Mouse (Mus musculus) heart, postnatal 10 days (tissue): Measurements from ENCODE around the gene Metrn. TPM values are rescaled to one million over a fixed set of nuclear protein-coding genes. Genes with fewer than 3 reads are reported as not detected.
A peak's percentile ranks its signal among the peaks of the same experiment; 100 is the strongest.
"Not testable (repeated sequence)": the region's sequence is repeated elsewhere in the genome, so short reads cannot be mapped to it uniquely, and the experiment has no call there.

Experiments
- DNase-seq, 2 experiments: peaks; one replicate each; pipeline ENCODE4 v3.0.0; 2021
- intact Hi-C: fragments of 180-260 bp; cut with DNase I; formaldehyde crosslinking; loops from one replicate; pipeline ENCODE4 v1.15.1; 2025
- total RNA-seq, 2 experiments: library from RNA; stranded (reverse); gene quantifications; 2 replicates each; pipeline ENCODE4 v1.2.3; 2021

The Metrn gene
- total RNA-seq, 2 experiments from 2014 or later: 59.7 to 60.9 TPM

DNA sequence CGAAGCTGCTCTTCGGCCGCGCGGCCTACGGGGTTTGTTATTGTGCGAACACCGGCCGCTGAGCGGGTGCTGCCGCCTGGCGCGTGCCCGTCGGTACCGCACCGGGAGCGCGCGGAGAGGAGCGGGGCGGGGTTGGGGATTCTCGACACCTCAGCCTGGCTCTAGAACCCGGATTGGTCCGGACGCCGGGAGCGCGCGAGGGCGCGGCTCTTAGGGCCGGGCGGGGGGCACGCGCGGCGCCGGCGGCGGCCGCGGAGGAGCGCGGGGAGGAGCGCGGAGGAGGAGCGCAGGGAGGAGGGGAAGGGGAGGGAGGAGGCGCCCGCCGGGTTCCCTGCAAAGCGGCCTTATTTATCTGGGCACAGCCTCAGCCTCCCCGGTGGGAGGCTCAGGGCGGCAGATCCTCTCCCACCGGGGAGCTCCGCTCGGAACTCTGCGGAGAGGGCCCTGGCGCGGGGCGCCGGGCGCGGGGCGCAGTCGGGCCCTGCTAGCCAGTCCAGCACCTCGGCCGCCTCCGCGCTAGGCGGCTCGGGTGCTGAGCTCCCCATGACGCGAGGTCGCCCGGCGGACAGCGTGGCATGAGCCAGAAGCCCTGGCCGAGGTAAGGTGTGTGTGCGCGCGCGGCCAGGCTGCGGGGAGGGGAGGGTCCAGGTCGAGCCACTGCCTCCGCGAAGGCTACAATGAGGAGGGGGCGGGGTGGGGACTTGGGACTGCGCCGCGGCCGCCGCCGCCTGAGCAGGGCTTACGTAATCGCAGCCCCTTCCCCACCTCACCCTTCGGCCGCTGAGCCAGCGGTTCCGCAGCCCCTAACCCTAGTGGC is 12.1 kb upstream of the Metrn start, which contains the start of gene Fbxl16:
Fbxl16 (plus strand) TSS at position 297 of the 817 bp plus-strand sequence.
- peak; percentile 63 to 64 for DNase-seq
- intact Hi-C loops: loop anchor here (10.0 kb wide), 1 partner anchor 214 kb away; no protein-coding TSS in a partner anchor

GRCm38 (mm10) chr17:25808028-25808427 is 11.1 kb upstream of the Metrn start:
- no peak for DNase-seq
- intact Hi-C loops: loop anchor here (10.0 kb wide), 1 partner anchor 213 kb away; no protein-coding TSS in a partner anchor

GRCm38 (mm10) chr17:25807452-25807851 is 10.5 kb upstream of the Metrn start:
- not testable (repeated sequence) for DNase-seq
- intact Hi-C loops: loop anchor here (10.0 kb wide), 1 partner anchor 213 kb away; no protein-coding TSS in a partner anchor

DNA sequence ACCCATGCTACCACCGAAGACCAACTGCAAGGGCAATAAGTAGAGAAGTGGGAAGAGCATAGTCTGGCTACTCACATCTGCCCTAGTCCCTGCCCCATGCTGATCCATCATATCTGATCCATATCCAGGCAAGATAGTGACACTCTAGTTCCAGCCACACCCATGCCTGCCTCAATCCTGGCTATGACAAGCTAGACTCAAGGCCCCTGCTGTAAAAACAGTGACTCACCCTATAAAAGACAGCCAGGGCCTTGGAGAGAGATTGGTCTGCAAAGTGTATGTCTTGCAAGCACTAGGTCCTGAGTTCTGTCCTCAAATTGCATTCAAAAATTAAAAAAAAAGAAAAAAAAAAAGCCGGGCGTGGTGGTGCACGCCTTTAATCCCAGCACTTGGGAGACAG is 9.6 kb upstream of the Metrn start:
- intact Hi-C loops: loop anchor here (10.0 kb wide), 1 partner anchor 212 kb away; no protein-coding TSS in a partner anchor

DNA sequence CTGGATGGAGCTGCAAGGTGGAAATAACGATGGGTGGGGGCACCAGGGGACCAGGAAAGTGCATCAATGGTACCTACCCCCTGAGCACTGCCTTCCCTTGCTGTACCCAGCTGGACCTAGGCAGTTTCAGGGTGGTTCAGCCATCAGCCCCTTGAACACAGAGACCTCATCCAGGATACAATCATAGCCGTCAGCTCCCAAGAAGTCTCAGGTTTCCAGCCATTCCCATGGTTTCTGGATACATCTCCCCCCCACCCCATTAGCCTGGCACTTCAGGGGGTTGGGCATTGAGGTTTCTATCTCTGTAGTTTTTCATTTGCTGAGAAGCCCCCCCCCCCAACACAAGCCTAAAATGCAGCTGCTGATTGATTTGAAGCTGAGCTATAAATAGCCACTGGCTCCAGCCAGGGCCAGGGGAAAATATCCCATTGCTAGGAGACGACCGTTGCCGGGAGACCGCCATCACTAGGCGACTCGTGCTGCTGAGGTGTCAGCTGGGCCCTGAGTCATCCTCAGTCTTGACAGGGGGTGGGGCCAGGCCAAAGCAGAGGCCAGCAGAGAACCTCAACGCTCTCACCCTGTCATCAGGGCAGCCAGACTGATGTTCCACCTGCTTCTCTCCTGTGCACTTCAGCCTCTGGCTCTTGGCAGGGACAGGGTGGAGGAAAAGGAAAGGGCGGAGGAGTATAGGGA is 6.0 kb upstream of the Metrn start:
- intact Hi-C loops: loop anchor here (10.0 kb wide), 1 partner anchor 208 kb away; no protein-coding TSS in a partner anchor

More for the DNA sequence above, 9.6 kb upstream of the Metrn start:
- DNase-seq: no peak

DNA sequence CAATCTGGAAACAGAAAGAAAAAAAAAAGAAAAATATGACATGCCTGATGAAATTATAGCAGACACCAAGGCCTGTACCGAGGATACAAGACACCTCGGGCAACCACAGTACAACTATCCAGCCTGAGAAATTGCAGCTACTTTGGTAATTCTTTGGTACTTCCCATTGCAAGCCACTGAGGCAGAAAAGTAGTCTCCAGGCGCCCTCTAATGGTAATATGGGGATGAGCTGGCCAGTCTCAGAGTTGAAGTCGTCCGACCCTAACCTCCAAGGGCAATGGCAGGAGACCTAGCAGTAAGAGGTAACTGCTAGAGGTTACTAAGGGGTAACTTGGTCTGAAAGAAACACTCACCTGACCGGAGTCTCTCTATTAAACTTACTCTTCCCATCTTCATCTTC is 4.1 kb upstream of the Metrn start:
- intact Hi-C loops: loop anchor here (1.0 to 10.0 kb wide), 3 partner anchors 28 to 206 kb away; partner anchors contain the start of gene Narfl
- peak; percentile 77 to 83 for DNase-seq

More for the DNA sequence above, 6.0 kb upstream of the Metrn start:
- DNase-seq: peak; percentile 85 to 86

DNA sequence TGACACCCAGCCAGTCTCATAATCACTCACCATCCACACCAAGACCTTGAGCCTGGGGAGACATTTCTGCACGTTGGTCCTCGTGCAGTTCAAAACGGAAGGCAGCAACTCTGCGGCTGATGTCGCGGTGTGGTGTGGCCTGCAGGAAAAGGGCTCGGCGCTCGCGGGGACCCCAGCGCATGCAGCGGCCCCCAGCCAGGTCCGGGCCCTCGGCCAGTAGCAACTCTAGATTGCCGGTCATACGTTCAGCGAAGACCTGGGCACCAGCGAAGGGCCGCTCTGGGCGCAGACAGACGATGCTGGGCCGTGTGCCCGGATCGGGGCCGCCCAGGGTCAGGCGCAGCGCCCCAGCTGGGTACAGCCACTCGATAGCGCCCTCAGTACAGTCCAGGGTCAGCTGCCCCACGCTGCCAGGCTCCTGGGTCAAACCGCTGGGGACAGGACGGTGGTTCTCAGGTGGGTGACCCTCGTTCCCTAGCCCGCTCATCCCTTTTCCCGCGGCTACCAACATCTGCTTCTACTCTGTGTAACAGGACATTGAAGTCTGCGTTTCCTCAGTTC is 645 bp downstream of the Metrn start:
- intact Hi-C loops: no loop called here
- peak; percentile 69 to 77 for DNase-seq

- intact Hi-C loops: no loop called here
- peak in 1 of 2 experiments; percentile 34 for DNase-seq
Observed at GRCm38 (mm10) chr17:25795609-25796092, 1.3 kb downstream of the Metrn start, which contains the start of gene AC134908.4. TSS of gene AC134908.4 (minus strand) at chr17:25795659.

GRCm38 (mm10) chr17:25794998-25795397 is 1.9 kb downstream of the Metrn start:
- intact Hi-C loops: no loop called here

GRCm38 (mm10) chr17:25794197-25794596 is 2.7 kb downstream of the Metrn start:
- intact Hi-C loops: no loop called here
- no peak for DNase-seq

More at GRCm38 (mm10) chr17:25794998-25795397, 1.9 kb downstream of the Metrn start:
- no peak for DNase-seq

DNA sequence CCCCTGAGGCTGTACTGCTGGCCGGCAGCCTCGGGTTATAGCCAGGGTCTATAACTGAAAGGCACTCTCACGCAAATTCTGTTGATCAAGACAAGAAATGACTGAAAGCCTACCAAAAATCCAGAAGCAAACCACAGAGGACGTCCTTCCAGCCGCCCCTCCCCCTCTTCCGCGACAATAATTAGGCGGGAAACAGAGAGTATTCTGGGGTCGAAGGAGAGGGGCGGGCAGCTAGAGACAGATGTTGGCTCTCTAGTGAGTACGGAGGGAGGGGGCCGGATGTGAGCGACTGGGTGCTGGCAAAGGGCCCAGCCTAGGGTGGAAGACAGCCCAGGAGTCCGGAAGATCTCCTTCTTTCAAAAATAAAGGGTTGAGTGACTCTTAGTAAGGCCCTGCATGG is 4.3 kb downstream of the Metrn start, which contains the start of gene Fam173a:
Fam173a (minus strand) TSS at position 287 of the 400 bp plus-strand sequence.
- intact Hi-C loops: no loop called here

DNA sequence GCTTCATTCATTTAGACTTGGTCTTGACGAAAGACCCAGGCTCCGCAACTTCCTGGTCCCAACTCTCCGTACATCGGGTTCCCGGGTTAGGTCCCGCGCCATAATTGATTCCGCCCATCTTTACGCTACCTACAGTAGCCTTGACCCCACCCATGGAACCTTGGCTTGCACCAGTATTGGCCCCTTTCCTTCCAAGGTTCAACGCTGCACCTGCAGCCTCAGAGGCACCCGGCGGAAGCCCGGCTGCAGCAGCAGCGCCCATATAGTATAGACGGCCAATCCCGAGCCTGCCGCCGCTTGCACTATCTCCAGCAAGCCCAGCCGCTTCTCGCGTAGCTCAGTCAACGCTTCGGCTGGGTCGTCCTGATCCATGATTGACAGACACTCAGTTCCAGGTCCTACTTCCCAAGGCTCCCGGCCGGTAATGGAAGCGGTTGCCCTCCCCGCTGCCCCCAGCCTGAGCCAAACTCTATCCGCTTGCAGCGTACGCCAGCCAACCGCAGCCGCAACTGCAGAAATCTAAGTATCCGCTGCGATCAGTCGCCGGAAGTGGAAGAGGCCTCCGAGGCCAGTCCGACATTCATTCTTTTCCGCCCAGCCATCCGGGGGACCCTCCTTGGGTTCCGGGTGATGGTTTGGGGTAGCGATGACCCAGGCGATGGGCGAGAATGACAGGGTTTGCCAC is 5.0 kb downstream of the Metrn start:
- intact Hi-C loops: no loop called here
- DNase-seq: peak; percentile 89 to 94

More for the DNA sequence above, 4.3 kb downstream of the Metrn start, which contains the start of gene Fam173a:
- DNase-seq: peak; percentile 89

DNA sequence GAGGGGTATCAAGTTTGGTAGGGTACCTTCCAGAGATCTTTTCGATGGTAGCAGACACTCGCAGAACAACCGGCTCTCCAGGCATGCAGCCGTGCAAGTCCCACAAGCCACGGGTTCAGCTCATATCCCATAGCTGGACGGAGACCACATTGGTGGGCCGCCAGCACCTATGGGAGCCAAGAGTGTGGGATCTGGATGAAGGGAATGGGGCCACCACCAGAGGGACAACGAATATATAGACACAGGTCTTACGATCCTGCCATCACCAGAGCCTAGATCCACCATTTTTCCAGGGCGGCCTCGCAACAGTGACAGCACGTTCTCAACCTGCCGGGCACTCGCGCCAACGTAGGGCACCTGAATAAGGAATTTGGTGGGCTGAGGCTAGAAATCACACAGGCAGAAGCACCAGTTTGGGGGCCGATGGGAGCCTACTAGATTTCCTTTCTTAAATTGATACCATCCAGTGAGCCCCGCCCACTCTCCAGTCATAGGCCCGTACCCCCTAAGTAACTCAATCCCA is 5.6 kb downstream of the Metrn start:
- intact Hi-C loops: no loop called here
- DNase-seq: no peak

DNA sequence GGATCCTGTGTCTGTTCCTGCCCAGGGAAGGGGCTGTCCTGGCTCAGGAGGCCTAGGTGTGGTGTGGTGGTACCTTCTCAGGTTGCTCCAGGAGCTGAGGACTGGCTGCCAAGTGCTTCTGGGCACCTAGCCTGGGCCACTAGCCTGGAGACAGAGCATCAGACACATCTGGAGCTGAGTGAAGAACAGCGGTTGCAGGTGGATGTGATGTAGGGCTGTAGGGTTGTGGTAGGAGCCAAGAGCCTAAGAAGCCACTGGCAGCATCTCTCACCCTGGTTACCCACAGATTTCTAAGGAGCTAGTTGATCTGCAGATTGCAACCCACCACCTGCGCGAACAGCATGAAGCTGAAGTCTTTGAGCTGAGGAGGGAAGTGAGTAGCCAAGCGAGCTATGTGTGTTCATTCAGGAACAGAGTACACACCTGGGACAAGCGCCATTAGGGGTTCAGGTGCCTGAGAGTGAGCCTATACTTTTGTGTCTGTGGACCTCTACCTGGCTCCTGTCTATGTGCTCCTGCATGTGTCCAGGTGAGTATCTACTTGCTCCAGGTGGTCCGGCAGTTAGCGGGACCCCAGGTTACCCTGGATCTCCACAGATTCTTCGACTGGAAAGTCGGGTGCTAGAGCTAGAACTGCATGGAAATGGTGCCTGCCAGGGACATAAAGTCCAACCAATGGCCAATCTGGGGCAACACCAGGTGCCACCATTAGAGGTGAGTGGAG is 10.0 kb downstream of the Metrn start:
- intact Hi-C loops: no loop called here
- no peak for DNase-seq

DNA sequence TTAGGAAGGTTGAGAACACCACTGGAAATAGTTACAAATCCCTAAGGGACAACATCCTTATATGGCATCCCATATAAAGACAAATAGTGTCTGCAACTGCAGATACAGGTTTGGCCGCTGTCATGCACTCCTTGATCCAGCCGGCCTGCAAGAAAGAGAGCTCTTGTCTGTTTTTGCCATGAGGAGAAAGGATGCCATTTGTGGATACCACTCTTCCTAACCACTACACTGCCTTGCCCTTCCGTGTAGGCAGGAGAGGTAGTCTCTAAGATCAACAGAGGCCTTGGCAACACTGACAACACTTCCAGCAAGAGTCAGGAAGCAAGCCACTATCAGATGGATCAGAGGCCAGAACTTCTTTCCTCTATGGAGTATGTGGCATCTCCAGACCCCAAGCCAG is 10.7 kb downstream of the Metrn start, which contains the start of gene Ccdc78:
Ccdc78 (plus strand) TSS at position 301 of the 400 bp plus-strand sequence.
- DNase-seq: no peak
- intact Hi-C loops: no loop called here

- intact Hi-C loops: no loop called here
Observed at GRCm38 (mm10) chr17:25785281-25785745, 11.6 kb downstream of the Metrn start, which contains the start of gene Haghl. TSS of gene Haghl (minus strand) at chr17:25785673.

GRCm38 (mm10) chr17:25783861-25784574 is 12.9 kb downstream of the Metrn start:
- intact Hi-C loops: no loop called here
- DNase-seq: no peak

More at GRCm38 (mm10) chr17:25785281-25785745, 11.6 kb downstream of the Metrn start, which contains the start of gene Haghl:
- DNase-seq: peak; percentile 97 to 98

- intact Hi-C loops: no loop called here
- DNase-seq: peak; percentile 73 to 74
Observed at GRCm38 (mm10) chr17:25783086-25783485, 13.8 kb downstream of the Metrn start.
